Mouse (Mus musculus): ENCODE measurements around the gene Wdr83os. TPM values are rescaled to one million over a fixed set of nuclear protein-coding genes. Genes with fewer than 3 reads are reported as not detected.
"Not testable (repeated sequence)": the region's sequence is repeated elsewhere in the genome, so short reads cannot be mapped to it uniquely, and the experiment has no call there.

Gene Wdr83os
- polyA plus RNA-seq, 1 experiment from 2014 or later: 103 TPM

- no peak overlapping the region for H3K27ac ChIP-seq (ENCODE audit: low read depth, low read length)
- no peak for ATAC-seq (replicated peaks; ENCODE audit: low FRiP score)
- DNase-seq (ENCODE audit: low spot score): peak; percentile 76
- no peak overlapping the region for H3K4me2 ChIP-seq
- no peaks in the 10 kb centered on the region for H3K27me3 ChIP-seq (replicated peaks; ENCODE audit: control insufficient read depth, insufficient read depth, low read length)
- peaks cover 38% of the 10 kb centered on the region for H3K4me1 ChIP-seq (replicated peaks; ENCODE audit: control insufficient read depth, insufficient read depth, low read length)
- no peaks in the 10 kb centered on the region for H3K9me3 ChIP-seq (ENCODE audit: control insufficient read depth, low read length)
- no peak overlapping the region for H3K9ac ChIP-seq (ENCODE audit: low read depth, low read length)
- H3K4me3 ChIP-seq (ENCODE audit: low read depth, low read length): no peak overlapping the region
- peaks cover 32% of the 10 kb centered on the region for H3K36me3 ChIP-seq (ENCODE audit: control insufficient read depth, insufficient read depth, low read length)
- WGBS: 0% methylated on average over 2 of the region's 2 CpGs
Observed at GRCm38 (mm10) chr8:85076993-85077392, 3.5 kb upstream of the Wdr83os start.

- Histone ChIP-seq H3K27ac (ENCODE audit: low read depth, low read length) (peak overlapping the region; percentile 59; the same call in 1 of the 2 replicates), H3K4me2 (peak overlapping the region; percentile 76), H3K9me3 (ENCODE audit: control insufficient read depth, low read length) (no peaks in the 10 kb centered on the region), H3K27me3 (replicated peaks; ENCODE audit: control insufficient read depth, insufficient read depth, low read length) (no peaks in the 10 kb centered on the region), H3K9ac (ENCODE audit: low read depth, low read length) (peak overlapping the region; percentile 90), H3K36me3 (ENCODE audit: control insufficient read depth, insufficient read depth, low read length) (peaks cover 15% of the 10 kb centered on the region), H3K4me1 (replicated peaks; ENCODE audit: control insufficient read depth, insufficient read depth, low read length) (peaks cover 44% of the 10 kb centered on the region), H3K4me3 (ENCODE audit: low read depth, low read length) (peak overlapping the region; percentile 87)
- under 1% methylated on average over 25 of the region's 25 CpGs for WGBS
- no peak for ATAC-seq (replicated peaks; ENCODE audit: low FRiP score)
- peak; percentile 67 for DNase-seq (ENCODE audit: low spot score)
Observed at GRCm38 (mm10) chr8:85080214-85080531, 367 bp upstream of the Wdr83os start.

GRCm38 (mm10) chr8:85081216-85081555 is 646 bp downstream of the Wdr83os start, which contains the start of gene Wdr83:
Wdr83 (minus strand) TSS chr8:85081306.
- ATAC-seq (replicated peaks; ENCODE audit: low FRiP score): peak; percentile 81

GRCm38 (mm10) chr8:85082169-85082568 is 1.6 kb downstream of the Wdr83os start:
- not testable (repeated sequence) for H3K27ac ChIP-seq (ENCODE audit: low read depth, low read length); H3K36me3 ChIP-seq (ENCODE audit: control insufficient read depth, insufficient read depth, low read length); H3K27me3 ChIP-seq (replicated peaks; ENCODE audit: control insufficient read depth, insufficient read depth, low read length); H3K9ac ChIP-seq (ENCODE audit: low read depth, low read length); DNase-seq (ENCODE audit: low spot score); H3K9me3 ChIP-seq (ENCODE audit: control insufficient read depth, low read length); H3K4me3 ChIP-seq (ENCODE audit: low read depth, low read length); ATAC-seq (replicated peaks; ENCODE audit: low FRiP score)
- Histone ChIP-seq H3K4me1 (replicated peaks; ENCODE audit: control insufficient read depth, insufficient read depth, low read length) (peaks cover 28% of the 10 kb centered on the region), H3K4me2 (peak overlapping the region; percentile 92)
- WGBS: 48% methylated on average over 4 of the region's 4 CpGs

More at GRCm38 (mm10) chr8:85081216-85081555, 646 bp downstream of the Wdr83os start, which contains the start of gene Wdr83:
- 1% methylated on average over 9 of the region's 9 CpGs for WGBS
- Histone ChIP-seq H3K4me1 (replicated peaks; ENCODE audit: control insufficient read depth, insufficient read depth, low read length) (peaks cover 34% of the 10 kb centered on the region), H3K9me3 (ENCODE audit: control insufficient read depth, low read length) (no peaks in the 10 kb centered on the region), H3K36me3 (ENCODE audit: control insufficient read depth, insufficient read depth, low read length) (peaks cover 7% of the 10 kb centered on the region; the same call in 1 of the 2 replicates), H3K27me3 (replicated peaks; ENCODE audit: control insufficient read depth, insufficient read depth, low read length) (no peaks in the 10 kb centered on the region), H3K9ac (ENCODE audit: low read depth, low read length) (peak within 1 kb of the TSS; percentile 90), H3K4me3 (ENCODE audit: low read depth, low read length) (peak within 1 kb of the TSS; percentile 87), H3K27ac (ENCODE audit: low read depth, low read length) (peak within 1 kb of the TSS; percentile 64), H3K4me2 (peak within 1 kb of the TSS; percentile 92)
- DNase-seq (ENCODE audit: low spot score): no peak

- no peaks in the 10 kb centered on the region for H3K9me3 ChIP-seq (ENCODE audit: control insufficient read depth, low read length)
- H3K4me1 ChIP-seq (replicated peaks; ENCODE audit: control insufficient read depth, insufficient read depth, low read length): peaks cover 28% of the 10 kb centered on the region
- ATAC-seq (replicated peaks; ENCODE audit: low FRiP score) (peak; percentile 85), DNase-seq (ENCODE audit: low spot score) (peak; percentile 79)
- H3K4me3 ChIP-seq (ENCODE audit: low read depth, low read length): peak within 1 kb of the TSS; percentile 75
- peak within 1 kb of the TSS; percentile 76 for H3K9ac ChIP-seq (ENCODE audit: low read depth, low read length)
- no peaks in the 10 kb centered on the region for H3K27me3 ChIP-seq (replicated peaks; ENCODE audit: control insufficient read depth, insufficient read depth, low read length)
- WGBS: under 1% methylated on average over 30 of the region's 30 CpGs
- H3K4me2 ChIP-seq: peak within 1 kb of the TSS; percentile 92
- H3K27ac ChIP-seq (ENCODE audit: low read depth, low read length): peak within 1 kb of the TSS; percentile 54; the same call in 1 of the 2 replicates
- H3K36me3 ChIP-seq (ENCODE audit: control insufficient read depth, insufficient read depth, low read length): peaks cover 5% of the 10 kb centered on the region; the same call in 1 of the 2 replicates
Observed at GRCm38 (mm10) chr8:85083108-85083813, 2.7 kb downstream of the Wdr83os start, which contains the start of gene Man2b1. Man2b1 (plus strand) TSS chr8:85083270.

- H3K4me2 ChIP-seq: peak overlapping the region; percentile 92
- no peaks in the 10 kb centered on the region for H3K27me3 ChIP-seq (replicated peaks; ENCODE audit: control insufficient read depth, insufficient read depth, low read length)
- no peak for DNase-seq (ENCODE audit: low spot score)
- peaks cover 26% of the 10 kb centered on the region for H3K4me1 ChIP-seq (replicated peaks; ENCODE audit: control insufficient read depth, insufficient read depth, low read length)
- H3K4me3 ChIP-seq (ENCODE audit: low read depth, low read length): peak overlapping the region; percentile 75
- WGBS: 53% methylated on average over 8 of the region's 8 CpGs
- peaks cover 6% of the 10 kb centered on the region; the same call in 1 of the 2 replicates for H3K36me3 ChIP-seq (ENCODE audit: control insufficient read depth, insufficient read depth, low read length)
- no peak for ATAC-seq (replicated peaks; ENCODE audit: low FRiP score)
- H3K9ac ChIP-seq (ENCODE audit: low read depth, low read length): no peak overlapping the region
- H3K27ac ChIP-seq (ENCODE audit: low read depth, low read length): no peak overlapping the region
- no peaks in the 10 kb centered on the region for H3K9me3 ChIP-seq (ENCODE audit: control insufficient read depth, low read length)
Observed at GRCm38 (mm10) chr8:85084633-85085032, 4.1 kb downstream of the Wdr83os start.

GRCm38 (mm10) chr8:85086238-85086637 is 5.7 kb downstream of the Wdr83os start:
- no peak for DNase-seq (ENCODE audit: low spot score)
- H3K36me3 ChIP-seq (ENCODE audit: control insufficient read depth, insufficient read depth, low read length): peaks cover 6% of the 10 kb centered on the region; the same call in 1 of the 2 replicates
- 68% methylated on average over 3 of the region's 3 CpGs for WGBS
- no peak overlapping the region for H3K4me2 ChIP-seq
- H3K9me3 ChIP-seq (ENCODE audit: control insufficient read depth, low read length): no peaks in the 10 kb centered on the region
- no peak overlapping the region for H3K9ac ChIP-seq (ENCODE audit: low read depth, low read length)
- no peak for ATAC-seq (replicated peaks; ENCODE audit: low FRiP score)
- H3K4me1 ChIP-seq (replicated peaks; ENCODE audit: control insufficient read depth, insufficient read depth, low read length): peaks cover 26% of the 10 kb centered on the region
- no peak overlapping the region for H3K4me3 ChIP-seq (ENCODE audit: low read depth, low read length)
- no peak overlapping the region for H3K27ac ChIP-seq (ENCODE audit: low read depth, low read length)
- no peaks in the 10 kb centered on the region for H3K27me3 ChIP-seq (replicated peaks; ENCODE audit: control insufficient read depth, insufficient read depth, low read length)

- 73% methylated on average over 2 of the region's 2 CpGs for WGBS
- no peak overlapping the region for H3K4me2 ChIP-seq
- no peak overlapping the region for H3K9ac ChIP-seq (ENCODE audit: low read depth, low read length)
- peaks cover 6% of the 10 kb centered on the region; the same call in 1 of the 2 replicates for H3K36me3 ChIP-seq (ENCODE audit: control insufficient read depth, insufficient read depth, low read length)
- no peaks in the 10 kb centered on the region for H3K9me3 ChIP-seq (ENCODE audit: control insufficient read depth, low read length)
- no peak overlapping the region for H3K4me3 ChIP-seq (ENCODE audit: low read depth, low read length)
- H3K27me3 ChIP-seq (replicated peaks; ENCODE audit: control insufficient read depth, insufficient read depth, low read length): no peaks in the 10 kb centered on the region
- peaks cover 7% of the 10 kb centered on the region for H3K4me1 ChIP-seq (replicated peaks; ENCODE audit: control insufficient read depth, insufficient read depth, low read length)
- ATAC-seq (replicated peaks; ENCODE audit: low FRiP score): no peak
- DNase-seq (ENCODE audit: low spot score): no peak
- no peak overlapping the region for H3K27ac ChIP-seq (ENCODE audit: low read depth, low read length)
Observed at GRCm38 (mm10) chr8:85088771-85089170, 8.2 kb downstream of the Wdr83os start.

GRCm38 (mm10) chr8:85090856-85091255 is 10.3 kb downstream of the Wdr83os start:
- Histone ChIP-seq H3K27me3 (replicated peaks; ENCODE audit: control insufficient read depth, insufficient read depth, low read length) (no peaks in the 10 kb centered on the region), H3K4me1 (replicated peaks; ENCODE audit: control insufficient read depth, insufficient read depth, low read length) (no peaks in the 10 kb centered on the region), H3K9ac (ENCODE audit: low read depth, low read length) (no peak overlapping the region), H3K36me3 (ENCODE audit: control insufficient read depth, insufficient read depth, low read length) (peaks cover 14% of the 10 kb centered on the region; the same call in 1 of the 2 replicates), H3K27ac (ENCODE audit: low read depth, low read length) (no peak overlapping the region), H3K4me2 (no peak overlapping the region), H3K9me3 (ENCODE audit: control insufficient read depth, low read length) (no peaks in the 10 kb centered on the region), H3K4me3 (ENCODE audit: low read depth, low read length) (no peak overlapping the region)
- 94% methylated on average over 11 of the region's 11 CpGs for WGBS
- ATAC-seq (replicated peaks; ENCODE audit: low FRiP score) (no peak), DNase-seq (ENCODE audit: low spot score) (no peak)

All from liver, embryonic 11.5 days (tissue).